Mouse (Mus musculus) layer of hippocampus, adult 9-10 months (tissue): ENCODE data around the gene Prdm1.

Experiments used
- DNase-seq: peaks from one replicate; pipeline ENCODE4 v3.0.0; 2022; ENCODE audit warnings: low spot score

Gene Prdm1

DNA sequence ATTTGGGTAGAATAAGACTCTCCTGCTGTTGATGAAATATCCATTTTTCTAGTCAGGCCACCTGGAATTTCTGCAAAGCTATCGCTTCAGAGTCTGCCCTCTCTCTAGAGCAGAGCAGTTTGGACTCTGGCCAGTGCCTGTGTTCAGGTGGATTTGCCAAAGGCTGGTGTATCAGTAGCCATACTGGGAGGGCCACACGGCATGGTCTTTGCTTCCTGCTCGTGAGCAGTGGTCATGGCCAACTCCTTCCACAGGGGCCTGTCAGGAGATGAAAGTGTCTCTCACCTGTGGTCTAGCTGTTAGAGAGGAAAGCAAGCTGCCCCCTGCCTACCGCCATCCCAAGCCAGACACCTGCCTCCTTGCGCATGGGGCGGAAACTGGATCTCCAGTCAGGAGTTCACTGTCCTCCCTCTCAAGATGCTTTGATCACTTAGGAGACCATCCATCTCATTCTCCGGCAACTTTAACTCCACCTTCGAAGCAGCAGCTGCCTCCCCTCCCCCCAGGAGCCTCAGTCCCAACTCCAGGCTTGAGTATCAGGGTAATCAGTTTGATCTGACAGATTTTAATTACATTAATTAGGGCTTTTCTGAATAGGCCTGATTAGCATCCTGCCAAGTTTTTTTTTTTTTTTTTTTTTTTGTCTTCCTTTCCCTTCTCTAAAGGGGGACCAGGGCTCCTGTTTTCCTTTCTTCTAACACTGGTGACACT lies 35.3 kb downstream of the Prdm1 start:
- DNase-seq: no peak

DNA sequence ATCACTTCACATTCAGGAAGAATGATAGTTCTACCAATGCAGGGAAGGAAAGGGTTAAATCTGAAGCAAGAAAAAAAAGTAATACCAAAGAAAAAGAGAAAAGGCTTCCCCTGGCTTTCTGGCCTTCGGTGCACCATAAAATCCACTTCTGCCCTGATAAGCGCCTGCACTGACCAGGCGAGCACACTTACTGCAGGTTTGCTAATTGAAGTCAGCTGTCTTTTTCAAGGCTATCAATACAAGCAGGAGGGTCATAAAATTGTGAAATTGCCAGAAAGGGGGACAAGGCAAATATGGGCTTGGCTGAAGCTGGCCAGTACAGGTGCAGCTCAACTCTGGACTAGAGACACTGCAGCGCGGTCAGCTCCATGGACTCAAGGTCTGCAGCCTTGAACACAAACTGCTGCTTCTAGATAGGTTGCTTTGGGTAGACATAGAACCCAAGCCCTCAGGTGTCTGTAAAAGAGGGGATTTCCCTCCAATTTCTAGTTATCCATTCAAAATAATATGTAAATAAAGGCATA lies 37.3 kb downstream of the Prdm1 start:
- DNase-seq: no peak

DNA sequence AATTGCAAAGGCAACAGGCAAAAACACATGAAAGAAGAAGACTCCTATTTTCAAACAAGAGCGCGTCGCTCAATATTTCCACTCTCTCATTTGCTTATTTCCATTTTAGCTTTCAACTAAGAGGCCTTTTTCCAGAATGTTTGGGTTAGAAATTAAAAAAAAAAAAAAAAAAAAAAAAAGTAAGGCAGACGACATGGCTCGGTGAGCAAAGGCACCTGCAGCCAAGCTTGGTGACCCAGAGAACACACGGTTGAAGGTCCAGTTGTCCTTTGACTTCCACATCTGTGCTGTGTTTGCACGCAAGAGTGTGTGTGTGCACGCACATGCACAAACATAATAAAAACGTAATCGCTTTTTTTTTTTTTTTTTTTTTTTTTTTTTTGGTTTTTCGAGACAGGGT lies 41.2 kb downstream of the Prdm1 start:
- no peak for DNase-seq

DNA sequence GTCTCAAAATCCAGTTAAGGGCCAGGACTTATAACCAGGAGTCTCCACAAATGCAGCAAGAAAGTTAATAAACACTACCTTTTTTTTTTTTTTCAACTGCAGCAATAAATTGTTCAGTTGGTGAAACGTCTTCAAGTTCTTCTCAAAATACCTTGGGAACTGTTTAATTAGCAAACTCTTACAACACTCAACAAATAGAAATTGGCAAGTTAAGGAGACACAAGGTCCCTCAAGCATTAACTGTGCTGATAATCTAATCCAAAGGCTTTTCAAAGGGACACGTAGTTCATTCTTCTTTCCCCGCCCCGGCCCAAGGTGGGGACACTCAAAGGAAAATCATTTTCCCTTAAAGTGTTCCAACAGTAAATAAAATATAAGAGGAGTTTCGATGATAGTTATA lies 44.2 kb downstream of the Prdm1 start:
- no peak for DNase-seq

DNA sequence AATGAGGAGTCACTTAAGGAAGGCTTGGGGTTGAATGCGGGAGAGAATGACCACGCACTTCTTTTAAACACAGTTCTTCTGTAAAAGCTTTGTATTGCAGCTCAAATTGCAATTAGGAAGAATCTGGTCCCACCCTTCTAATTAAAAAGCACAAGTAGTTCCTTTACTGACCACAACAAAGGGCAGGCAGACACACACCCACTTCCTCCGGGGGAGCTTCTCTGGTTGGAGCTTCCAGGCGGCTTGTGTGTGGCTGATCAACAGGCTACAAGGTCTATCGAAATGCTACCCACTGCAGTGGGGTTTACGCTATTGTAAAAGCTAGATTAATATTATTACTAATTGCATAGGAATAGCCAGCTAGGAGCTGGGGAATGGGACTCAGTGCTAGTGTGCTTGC lies 45.2 kb downstream of the Prdm1 start:
- no peak for DNase-seq

DNA sequence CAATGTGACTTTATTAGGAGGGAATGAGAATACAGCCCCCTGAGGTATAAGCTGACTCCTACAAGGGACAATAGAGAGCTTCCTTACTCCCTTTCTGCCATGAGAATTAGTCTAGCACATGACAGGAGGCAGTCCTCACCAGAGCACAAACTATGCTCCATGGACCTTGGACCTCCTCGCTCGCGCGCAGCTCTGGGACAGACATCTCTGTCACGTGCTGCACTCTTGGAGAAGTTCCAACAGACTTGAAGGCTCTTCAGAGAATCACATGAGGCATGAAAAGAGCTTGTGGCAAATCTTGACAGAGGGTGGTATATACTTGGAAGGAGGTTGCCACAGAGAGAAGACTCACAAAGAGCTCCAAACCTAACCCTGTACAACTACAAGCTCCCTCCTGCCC lies 46.9 kb downstream of the Prdm1 start:
- DNase-seq: no peak

DNA sequence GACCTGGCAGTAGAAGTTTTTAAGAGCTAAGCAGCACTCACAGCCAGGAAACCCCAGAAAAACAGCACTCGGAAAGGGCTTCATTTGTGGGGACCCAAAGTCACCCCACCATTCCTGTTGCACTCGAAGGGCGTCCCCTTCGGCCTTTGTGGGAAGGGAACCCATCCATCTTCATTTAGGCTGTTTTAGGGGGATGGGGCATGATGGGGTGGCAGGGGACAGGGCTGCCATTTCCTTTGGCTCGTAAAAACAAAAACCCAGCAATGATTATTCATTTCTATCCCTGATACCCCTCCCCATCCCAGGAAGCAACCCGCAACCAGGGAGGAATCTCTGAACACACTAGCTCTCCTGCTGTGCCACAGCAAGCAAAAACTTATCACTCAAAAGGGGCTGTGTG lies 49.0 kb downstream of the Prdm1 start:
- no peak for DNase-seq

DNA sequence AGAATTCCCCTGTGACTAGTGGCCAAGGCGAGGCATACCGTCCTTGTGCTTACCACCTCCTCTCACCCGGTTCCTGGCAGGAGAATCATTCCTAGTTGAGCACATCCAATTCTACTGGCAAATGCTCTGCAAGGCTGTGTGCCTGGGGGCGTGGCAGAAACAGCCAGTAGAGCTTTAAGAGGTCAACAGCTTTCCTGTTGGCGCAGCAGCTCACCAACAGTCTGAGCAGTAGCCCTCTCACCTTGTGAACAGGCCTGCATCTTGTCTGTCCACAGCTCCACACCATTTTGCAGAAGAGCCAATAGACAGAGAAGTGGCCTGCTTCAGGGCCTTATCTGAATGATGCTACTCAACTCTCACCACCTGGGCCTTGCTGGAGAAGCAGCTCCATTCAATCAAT lies 50.2 kb downstream of the Prdm1 start:
- no peak for DNase-seq

DNA sequence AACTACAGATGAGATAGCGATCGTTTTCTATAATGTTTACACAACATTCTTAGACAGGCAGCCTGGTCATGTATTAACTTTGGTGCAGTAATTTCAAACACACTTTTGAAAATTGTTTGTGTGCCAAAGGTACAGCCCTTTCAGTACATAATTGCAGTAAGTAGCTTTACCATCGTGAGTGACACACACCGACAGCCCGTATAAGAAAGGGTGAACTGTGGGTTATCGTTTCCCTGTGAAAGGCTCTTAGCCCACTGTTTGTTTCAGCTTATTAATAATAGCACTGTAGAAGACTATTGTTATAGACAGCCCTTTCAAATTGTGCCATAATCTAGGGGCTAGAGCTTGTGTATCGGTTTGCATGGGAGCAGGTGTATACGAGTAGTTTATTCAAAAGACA lies 51.1 kb downstream of the Prdm1 start:
- no peak for DNase-seq

DNA sequence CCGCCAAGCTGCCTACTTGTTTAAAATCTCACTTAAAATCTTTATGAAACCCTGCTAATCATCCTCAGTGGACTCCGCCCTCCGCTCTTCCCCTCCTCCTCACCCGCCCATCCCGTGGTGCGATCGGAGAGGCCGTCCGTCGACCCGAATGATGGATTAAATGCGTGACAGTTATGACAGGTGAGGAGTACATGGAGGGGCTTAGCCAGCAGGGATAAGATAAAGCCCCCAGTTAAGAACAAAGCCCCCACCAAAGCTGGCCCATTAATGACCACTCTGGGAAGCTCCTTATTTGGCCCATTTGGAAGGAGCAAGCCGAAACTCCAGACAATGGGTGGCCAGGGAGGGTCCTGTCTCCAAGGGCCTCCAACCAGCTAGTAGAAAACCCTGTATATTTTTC lies 51.8 kb downstream of the Prdm1 start:
- DNase-seq: no peak

DNA sequence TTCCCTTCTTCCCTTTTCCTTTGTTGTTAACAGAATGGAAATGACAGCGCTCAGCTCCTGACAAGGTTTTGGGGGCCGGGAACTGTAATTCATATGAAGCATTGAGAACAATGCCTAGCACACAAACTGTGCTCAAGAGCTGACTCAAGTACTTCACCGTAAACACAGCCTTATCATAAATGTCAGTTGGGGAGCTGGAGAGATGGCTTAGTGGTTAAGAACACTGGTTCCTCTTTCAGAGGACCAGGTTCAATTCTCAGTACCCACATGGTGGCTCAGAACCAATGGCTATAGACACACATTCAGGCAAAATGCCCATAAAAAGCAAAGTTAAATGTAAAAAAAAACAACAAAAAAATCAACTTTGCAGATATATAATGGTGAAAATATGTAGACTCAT lies 52.9 kb downstream of the Prdm1 start:
- no peak for DNase-seq

DNA sequence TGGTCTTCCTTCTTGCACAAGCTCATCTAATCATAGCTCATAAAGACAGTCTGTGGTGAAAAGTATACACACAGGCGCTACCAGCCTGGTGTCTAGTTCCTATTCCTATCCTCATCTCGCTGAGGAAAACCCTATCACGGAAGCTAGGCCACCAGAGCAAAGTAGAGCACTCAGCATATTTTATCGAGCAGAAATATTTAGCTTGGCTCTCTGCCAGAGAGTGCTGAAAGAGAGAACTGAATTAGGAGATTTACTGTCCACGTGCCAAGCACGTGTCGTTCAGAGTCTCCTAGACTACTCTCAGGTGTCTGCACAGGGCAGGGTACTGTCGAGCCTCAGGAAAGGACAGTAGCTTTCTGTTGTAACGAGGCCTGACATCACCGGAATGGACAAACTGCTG lies 54.0 kb downstream of the Prdm1 start:
- DNase-seq: no peak

DNA sequence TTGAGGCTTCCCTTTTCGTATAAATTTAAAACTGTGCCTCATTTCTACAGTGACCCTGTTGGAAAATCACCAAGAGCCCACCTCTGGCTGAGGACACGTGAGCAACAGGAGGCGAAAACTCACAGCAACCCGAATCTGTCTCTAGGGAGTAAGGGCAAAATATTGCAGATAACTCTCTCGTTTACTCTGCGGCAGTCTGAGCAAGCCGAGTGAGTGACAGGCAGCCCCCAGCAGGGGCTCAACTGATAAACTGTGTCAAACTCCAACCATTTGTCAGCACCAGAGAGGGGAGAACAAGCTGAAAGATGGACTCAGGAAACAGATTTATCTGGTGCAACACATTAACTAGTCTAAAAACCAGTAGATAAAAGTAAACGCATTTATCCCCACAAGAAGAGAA lies 62.7 kb downstream of the Prdm1 start:
- no peak for DNase-seq

DNA sequence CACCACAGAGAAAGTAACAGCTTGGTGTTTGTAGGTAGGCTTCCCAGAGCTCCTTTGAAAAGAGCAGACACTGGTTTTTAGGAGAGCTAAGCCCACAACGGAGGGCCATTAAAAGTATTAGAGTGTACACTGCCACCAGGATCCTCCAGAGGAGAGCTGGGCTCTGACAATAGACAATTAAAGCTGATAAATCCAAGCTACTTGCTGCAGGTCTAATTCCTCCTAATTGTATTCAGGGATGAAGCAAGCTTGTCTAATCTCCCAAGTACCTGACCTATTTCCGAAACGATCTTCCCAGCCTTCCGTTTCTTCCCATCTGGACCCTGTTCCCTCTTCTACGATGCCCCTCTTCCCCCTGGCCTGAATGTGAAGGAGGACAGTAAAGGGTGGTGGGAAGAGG lies 63.7 kb downstream of the Prdm1 start:
- no peak for DNase-seq

DNA sequence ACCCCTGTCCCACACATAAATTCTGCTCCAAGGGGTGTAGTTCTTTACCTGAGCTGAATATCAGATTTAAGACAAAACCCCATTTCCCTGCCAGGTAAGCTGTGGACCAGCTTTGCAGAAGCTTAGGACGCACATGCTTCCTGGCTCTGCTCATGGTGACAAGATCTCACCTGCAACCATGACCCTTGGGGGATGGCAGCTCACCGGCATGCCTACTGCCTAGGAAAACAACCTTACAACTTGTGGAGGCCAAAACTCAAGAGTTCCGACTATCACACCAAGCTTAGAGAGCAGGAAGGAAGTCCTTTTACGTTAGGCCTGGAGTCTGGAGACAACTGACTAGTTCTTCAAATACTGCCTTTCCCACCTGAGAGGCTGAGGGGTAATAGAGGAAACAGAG lies 64.4 kb downstream of the Prdm1 start:
- no peak for DNase-seq

DNA sequence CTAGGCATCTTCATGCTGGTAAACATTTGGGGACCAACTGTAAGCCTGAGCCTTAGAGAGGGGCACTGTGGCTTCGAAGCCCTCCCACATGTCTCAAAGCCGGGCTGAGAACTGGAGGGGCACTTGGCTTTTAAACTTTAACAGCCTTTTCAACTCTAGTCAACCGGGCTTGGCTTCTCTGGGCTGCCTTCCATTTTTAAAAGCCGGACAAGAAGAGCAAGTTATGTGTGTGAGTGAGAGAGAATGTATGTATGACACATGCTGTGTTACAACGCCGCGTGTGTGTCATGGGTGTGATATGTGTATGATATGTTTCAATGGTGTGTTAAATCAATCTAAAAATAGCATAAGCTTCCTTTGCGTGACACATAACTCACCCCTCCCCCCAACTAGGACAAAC lies 66.0 kb downstream of the Prdm1 start:
- DNase-seq: no peak

DNA sequence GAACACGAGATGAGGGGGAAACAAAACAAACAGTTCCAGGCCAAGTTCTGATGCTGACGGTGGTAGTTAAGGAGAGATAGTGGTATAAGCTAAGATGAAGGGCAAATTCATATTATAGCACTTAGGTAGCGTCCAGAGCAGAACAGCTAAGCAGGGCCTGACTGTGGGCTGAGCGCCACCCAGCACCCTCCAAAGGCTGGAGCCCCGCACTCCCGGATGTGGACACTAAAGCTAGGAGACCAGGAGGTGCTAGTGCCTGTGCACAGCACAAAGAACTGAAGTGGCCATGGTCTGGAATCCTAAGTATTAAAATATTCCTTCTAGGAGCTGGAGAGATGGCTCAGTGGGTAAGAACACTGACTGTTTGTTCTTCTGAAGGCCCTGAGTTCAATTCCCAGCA lies 67.2 kb downstream of the Prdm1 start:
- no peak for DNase-seq

DNA sequence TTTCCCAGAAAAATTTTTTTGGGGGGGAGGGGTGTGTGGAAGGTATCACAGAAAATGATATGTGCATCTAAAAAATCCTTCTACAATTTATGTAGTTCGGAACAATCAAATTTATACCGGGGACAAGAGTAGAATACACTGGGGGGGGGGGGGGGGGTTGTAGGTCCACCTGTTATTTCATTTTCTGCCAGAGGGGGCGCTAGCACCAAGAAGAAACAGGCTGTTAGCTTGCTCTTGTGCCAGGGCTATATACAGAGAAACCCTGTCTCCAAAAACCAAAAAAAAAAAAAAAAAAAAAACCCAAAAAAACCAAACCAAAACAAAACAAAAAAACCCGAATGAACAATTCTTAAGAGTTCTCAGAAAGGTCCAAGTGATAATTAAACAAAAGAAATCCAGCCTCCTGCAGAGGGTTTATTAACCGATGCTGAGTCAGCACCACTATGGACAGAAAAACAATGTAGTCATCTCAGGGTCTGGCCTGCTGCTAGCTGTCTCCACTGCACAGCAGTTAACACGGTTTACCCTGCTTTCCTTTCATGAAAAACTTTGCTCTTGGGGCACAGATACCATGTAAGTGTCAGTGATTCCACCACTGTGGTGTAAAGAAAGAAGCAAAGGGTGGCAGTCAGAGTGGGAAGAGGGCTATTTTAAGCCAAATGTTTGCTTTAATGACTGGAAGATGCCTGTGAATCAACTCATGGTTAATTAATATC lies 68.0 kb downstream of the Prdm1 start:
- no peak for DNase-seq

DNA sequence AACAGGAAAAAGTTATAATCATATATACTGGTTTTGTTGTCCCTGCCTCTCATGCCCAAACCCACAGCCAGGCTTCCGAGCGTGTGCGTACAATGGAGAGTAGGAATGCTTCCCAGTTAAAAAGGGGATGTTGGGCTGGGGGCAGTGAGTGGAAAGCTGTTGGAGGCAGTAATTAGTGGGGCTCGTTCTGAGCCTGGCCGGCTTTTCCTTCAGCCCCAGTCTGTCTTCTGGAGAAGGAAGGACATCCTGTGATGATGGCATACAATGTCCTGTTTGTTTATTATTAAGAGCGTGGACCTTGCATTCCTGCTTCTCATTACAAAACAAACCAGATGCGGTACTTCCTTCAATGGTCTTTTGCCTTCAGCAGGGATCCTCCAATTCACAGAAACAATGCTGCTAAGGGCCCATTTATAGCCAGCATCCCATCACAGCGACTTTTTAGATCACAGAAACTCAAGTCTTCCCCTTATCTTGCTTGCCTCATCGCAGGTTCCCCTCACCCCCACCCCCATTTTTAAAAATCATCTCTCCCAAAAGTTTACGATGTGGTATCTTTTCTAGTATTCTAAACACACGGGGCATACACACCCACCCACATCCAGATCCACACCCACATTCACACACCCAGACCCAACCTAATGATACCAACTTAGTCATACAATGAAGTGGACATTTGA lies 68.8 kb downstream of the Prdm1 start:
- DNase-seq: no peak

DNA sequence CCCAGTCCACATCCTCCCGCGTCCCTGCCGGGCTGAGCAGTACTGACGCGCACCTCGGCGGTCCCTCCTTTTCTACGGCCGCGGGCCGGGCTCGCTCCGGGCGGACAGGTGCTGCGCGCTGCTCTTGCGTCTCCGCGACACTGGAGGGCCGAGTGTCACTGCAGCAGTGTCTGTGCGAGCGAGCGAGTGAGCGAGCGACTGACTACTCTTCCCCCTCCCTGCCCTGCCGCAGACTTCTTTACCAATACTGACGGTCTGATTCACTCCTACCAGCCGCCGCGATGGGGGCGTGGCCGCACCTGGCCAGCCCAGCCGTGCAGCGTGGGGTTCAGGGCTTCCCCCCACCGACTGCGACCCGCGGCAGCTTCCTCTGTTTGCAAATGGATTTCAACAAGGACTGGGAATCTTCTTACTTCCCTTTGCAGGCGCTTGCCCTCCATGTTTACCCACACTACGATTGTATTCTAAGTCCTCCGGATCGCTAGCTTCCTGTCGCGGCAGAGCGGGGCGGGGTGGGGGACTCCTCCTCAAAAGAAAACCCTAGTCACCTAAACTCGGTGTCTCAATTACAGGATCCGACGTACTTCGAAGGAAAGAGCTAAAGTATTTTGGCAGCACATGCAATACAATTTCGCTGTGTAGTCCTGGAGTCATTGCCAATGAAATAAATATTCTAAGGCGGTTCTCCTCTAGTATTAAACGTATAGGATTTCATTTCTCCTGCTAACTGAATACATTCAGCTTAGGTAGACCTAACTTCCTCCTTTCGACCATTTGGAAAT lies 69.6 kb downstream of the Prdm1 start:
- DNase-seq: no peak

DNA sequence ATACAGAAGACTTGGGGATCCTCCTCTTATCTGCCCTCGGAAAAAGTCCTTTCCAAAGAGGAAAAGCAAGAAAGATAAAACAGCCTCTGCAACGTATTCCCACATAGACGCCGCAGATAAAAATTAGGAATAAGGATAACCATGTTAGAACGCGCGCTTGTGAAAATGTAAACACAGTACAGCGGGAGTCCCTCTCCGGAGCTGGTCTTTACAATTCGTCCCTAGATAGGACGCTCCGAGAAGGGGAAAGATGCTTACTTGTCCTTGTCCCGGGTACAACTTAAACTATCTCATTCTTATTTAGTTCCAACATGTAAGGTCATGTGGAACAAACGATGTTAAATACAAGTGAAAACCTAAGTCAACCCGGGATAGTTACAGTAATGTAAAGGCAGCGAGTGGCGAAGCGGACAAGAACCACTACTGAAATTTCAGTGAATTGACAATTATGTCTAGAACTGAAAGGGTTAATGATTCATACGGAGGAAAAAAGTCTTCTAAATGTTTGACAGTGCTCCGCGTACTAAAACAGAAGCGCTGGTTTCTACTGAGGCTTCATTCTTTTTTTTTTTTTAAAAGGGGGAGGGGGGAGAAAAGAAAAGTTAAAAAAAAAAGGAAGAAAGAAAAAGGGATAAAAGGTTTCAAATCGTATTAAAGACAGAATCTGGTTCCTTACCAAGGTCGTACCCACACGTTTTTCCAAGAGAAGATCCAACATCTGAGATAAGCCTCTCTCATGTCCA lies 70.3 kb downstream of the Prdm1 start:
- DNase-seq: no peak
